Mouse (Mus musculus): ENCODE data around the gene Gnaz. TPM values are rescaled to one million over a fixed set of nuclear protein-coding genes. Genes with fewer than 3 reads are reported as not detected.

The Gnaz gene
- total and polyA plus RNA-seq, 2 experiments from 2014 or later: 0.38 to 2.1 TPM

DNA sequence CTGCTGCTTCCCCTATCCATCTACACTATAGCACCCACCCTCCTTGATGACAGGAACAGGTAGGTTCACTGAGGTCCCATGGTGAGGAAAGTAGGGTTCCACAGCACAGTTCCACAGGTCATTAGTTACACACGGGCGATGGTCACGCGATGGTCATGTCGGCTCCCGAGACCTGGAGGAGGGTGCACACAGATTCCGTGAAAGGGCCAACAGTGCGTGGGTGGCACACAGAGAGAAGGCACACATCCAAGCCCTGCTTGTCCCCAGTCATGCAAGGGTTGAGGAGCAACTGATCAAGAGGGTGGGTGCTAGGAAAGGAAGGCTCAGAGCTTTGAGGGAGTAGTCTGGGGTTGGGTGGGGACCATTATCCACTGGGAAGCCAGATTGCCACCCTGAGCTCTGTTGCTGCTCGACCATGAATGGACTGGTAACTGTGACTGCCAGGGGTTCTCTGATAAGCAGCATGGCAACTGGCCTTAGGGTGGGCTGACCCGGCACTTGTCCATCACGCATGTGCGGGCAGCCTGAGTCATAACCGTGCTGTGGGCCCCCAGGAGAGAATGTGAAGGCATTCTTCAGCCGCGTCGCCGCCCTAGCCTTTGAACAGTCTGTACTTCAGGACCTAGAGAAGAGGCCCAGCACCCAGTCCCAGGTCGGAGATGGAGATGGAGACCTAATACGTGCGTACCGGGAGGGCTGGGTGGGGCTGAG, 84.5 kb downstream of the Gnaz start:
- H3K27me3 ChIP-seq (ENCODE audit: control insufficient read depth, insufficient read depth, low read length): peaks cover 46% of the 10 kb centered on the region
- no peak overlapping the region for H3K27ac ChIP-seq (ENCODE audit: low read depth)
- H3K9me3 ChIP-seq (replicated peaks; ENCODE audit: control insufficient read depth, low read length): no peaks in the 10 kb centered on the region
- no peak overlapping the region for H3K4me3 ChIP-seq (ENCODE audit: low read depth, low read length)
- H3K4me2 ChIP-seq (ENCODE audit: low read depth, low read length): no peak overlapping the region
- 86% methylated on average over 21 of the region's 21 CpGs for WGBS
- no peaks in the 10 kb centered on the region for H3K36me3 ChIP-seq (replicated peaks; ENCODE audit: control insufficient read depth, insufficient read depth, low read length)
- DNase-seq (ENCODE audit: low spot score) (no peak), ATAC-seq (ENCODE audit: insufficient read depth, low read depth) (no peak)
- TF ChIP-seq EP300 (IDR thresholded peaks at IDR 0.05; ENCODE audit: low read depth): no peak
- peaks cover 8% of the 10 kb centered on the region; the same call in 1 of the 2 replicates for H3K4me1 ChIP-seq (ENCODE audit: control insufficient read depth, insufficient read depth)
- no peak overlapping the region for H3K9ac ChIP-seq (replicated peaks; ENCODE audit: low read depth, low read length)

DNA sequence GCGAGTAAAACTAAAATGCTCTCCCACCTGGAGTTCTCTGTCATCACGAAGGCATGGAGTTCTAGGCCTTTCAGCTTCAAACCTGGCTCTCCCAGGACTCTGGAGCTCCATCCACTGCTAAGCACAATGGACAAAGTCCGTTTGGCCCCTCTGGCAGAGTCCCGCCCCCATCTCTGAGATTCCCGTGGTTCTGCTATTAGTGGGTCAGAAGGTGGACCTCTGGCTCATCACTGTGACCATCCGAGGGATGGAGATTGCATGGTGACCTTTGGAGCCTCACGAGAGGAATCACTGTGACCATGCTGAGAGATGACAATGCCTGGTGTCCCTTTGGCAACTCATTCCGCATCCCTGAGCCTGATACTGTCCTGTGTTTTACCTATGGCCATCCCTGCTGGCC, 85.9 kb downstream of the Gnaz start:
- TF ChIP-seq CTCF (IDR thresholded peaks at IDR 0.05; ENCODE audit: low read depth) (no peak), EP300 (IDR thresholded peaks at IDR 0.05; ENCODE audit: low read depth) (no peak)
- H3K4me1 ChIP-seq (ENCODE audit: control insufficient read depth, insufficient read depth): peaks cover 8% of the 10 kb centered on the region; the same call in 1 of the 2 replicates
- H3K36me3 ChIP-seq (replicated peaks; ENCODE audit: control insufficient read depth, insufficient read depth, low read length): no peaks in the 10 kb centered on the region
- H3K27me3 ChIP-seq (ENCODE audit: control insufficient read depth, insufficient read depth, low read length): peaks cover 60% of the 10 kb centered on the region
- H3K4me2 ChIP-seq (ENCODE audit: low read depth, low read length): no peak overlapping the region
- 82% methylated on average over 8 of the region's 8 CpGs for WGBS
- no peak for ATAC-seq (ENCODE audit: insufficient read depth, low read depth)
- H3K9me3 ChIP-seq (replicated peaks; ENCODE audit: control insufficient read depth, low read length): no peaks in the 10 kb centered on the region
- H3K9ac ChIP-seq (replicated peaks; ENCODE audit: low read depth, low read length): no peak overlapping the region
- DNase-seq (ENCODE audit: low spot score): no peak
- H3K27ac ChIP-seq (ENCODE audit: low read depth): no peak overlapping the region
- H3K4me3 ChIP-seq (ENCODE audit: low read depth, low read length): no peak overlapping the region

DNA sequence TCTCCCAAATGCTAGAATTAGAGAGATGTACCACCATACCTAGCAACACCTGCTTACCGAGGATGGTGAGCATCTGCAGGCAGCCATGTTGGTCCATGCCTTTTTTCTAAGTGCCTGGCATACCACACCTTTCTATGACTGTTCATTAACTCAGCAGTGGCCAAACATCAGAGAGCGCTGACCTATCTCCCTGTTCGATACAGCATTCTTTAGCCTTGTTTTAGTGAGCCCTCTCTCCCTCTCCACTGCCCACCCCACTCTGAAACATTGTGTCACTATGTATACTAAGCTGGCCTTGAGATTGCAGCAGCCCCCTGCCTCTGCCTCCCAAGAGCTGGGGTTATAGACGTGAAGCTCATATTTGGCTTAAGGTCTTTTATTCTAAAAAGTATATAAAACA, 86.7 kb downstream of the Gnaz start:
- 71% methylated on average over 4 of the region's 4 CpGs for WGBS
- Histone ChIP-seq H3K9ac (replicated peaks; ENCODE audit: low read depth, low read length) (no peak overlapping the region), H3K4me3 (ENCODE audit: low read depth, low read length) (no peak overlapping the region), H3K4me1 (ENCODE audit: control insufficient read depth, insufficient read depth) (peaks cover 8% of the 10 kb centered on the region; the same call in 1 of the 2 replicates), H3K36me3 (replicated peaks; ENCODE audit: control insufficient read depth, insufficient read depth, low read length) (no peaks in the 10 kb centered on the region), H3K27me3 (ENCODE audit: control insufficient read depth, insufficient read depth, low read length) (peaks cover 66% of the 10 kb centered on the region), H3K27ac (ENCODE audit: low read depth) (no peak overlapping the region), H3K4me2 (ENCODE audit: low read depth, low read length) (no peak overlapping the region), H3K9me3 (replicated peaks; ENCODE audit: control insufficient read depth, low read length) (no peaks in the 10 kb centered on the region)
- TF ChIP-seq CTCF (IDR thresholded peaks at IDR 0.05; ENCODE audit: low read depth) (no peak), EP300 (IDR thresholded peaks at IDR 0.05; ENCODE audit: low read depth) (no peak)
- no peak for ATAC-seq (ENCODE audit: insufficient read depth, low read depth)
- DNase-seq (ENCODE audit: low spot score): no peak

GRCm38 (mm10) chr10:75054125-75054524, 87.1 kb downstream of the Gnaz start:
- H3K27ac ChIP-seq (ENCODE audit: low read depth): no peak overlapping the region
- 0 out of 2 replicates have a peak, but pooled peaks have one; percentile 1 for TF ChIP-seq CTCF (IDR thresholded peaks at IDR 0.05; ENCODE audit: low read depth)
- no peak for TF ChIP-seq EP300 (IDR thresholded peaks at IDR 0.05; ENCODE audit: low read depth)
- ATAC-seq (ENCODE audit: insufficient read depth, low read depth): peak; percentile 73
- no peak overlapping the region for H3K9ac ChIP-seq (replicated peaks; ENCODE audit: low read depth, low read length)
- WGBS: 9% methylated on average over 6 of the region's 6 CpGs
- H3K4me1 ChIP-seq (ENCODE audit: control insufficient read depth, insufficient read depth): peaks cover 8% of the 10 kb centered on the region; the same call in 1 of the 2 replicates
- H3K36me3 ChIP-seq (replicated peaks; ENCODE audit: control insufficient read depth, insufficient read depth, low read length): no peaks in the 10 kb centered on the region
- no peak overlapping the region for H3K4me3 ChIP-seq (ENCODE audit: low read depth, low read length)
- H3K9me3 ChIP-seq (replicated peaks; ENCODE audit: control insufficient read depth, low read length): no peaks in the 10 kb centered on the region
- peaks cover 65% of the 10 kb centered on the region for H3K27me3 ChIP-seq (ENCODE audit: control insufficient read depth, insufficient read depth, low read length)
- H3K4me2 ChIP-seq (ENCODE audit: low read depth, low read length): 0 out of 2 replicates have a peak overlapping the region, but pooled peaks have one; percentile 7
- peak; percentile 26 for DNase-seq (ENCODE audit: low spot score)

DNA sequence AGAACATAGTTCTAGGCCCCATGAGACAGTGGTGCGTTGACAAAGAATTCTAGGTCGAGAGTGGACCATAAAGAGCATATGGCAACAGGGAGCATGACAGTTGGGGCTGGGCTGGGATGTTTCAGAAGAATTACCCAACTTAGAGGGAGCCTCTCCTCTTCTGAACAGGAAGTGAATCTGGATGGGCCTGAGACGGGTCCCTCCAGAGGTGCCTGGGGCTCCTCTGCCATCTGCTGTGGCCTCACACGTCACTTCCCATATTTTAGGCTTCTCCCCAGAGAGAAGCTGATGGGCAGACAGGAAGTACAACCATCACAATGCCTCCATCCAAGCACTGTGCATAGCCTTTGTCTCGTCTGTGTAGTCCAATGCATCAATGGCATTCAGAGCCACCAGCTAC, 88.7 kb downstream of the Gnaz start:
- TF ChIP-seq CTCF (IDR thresholded peaks at IDR 0.05; ENCODE audit: low read depth) (no peak), EP300 (IDR thresholded peaks at IDR 0.05; ENCODE audit: low read depth) (no peak)
- Histone ChIP-seq H3K9me3 (replicated peaks; ENCODE audit: control insufficient read depth, low read length) (no peaks in the 10 kb centered on the region), H3K9ac (replicated peaks; ENCODE audit: low read depth, low read length) (no peak overlapping the region), H3K4me2 (ENCODE audit: low read depth, low read length) (no peak overlapping the region), H3K27ac (ENCODE audit: low read depth) (no peak overlapping the region), H3K36me3 (replicated peaks; ENCODE audit: control insufficient read depth, insufficient read depth, low read length) (no peaks in the 10 kb centered on the region), H3K4me3 (ENCODE audit: low read depth, low read length) (no peak overlapping the region), H3K27me3 (ENCODE audit: control insufficient read depth, insufficient read depth, low read length) (peaks cover 60% of the 10 kb centered on the region), H3K4me1 (ENCODE audit: control insufficient read depth, insufficient read depth) (peaks cover 15% of the 10 kb centered on the region; the same call in 1 of the 2 replicates)
- ATAC-seq (ENCODE audit: insufficient read depth, low read depth) (no peak), DNase-seq (ENCODE audit: low spot score) (no peak)
- 75% methylated on average over 5 of the region's 5 CpGs for WGBS

GRCm38 (mm10) chr10:75056255-75056654, 89.3 kb downstream of the Gnaz start:
- Histone ChIP-seq H3K9me3 (replicated peaks; ENCODE audit: control insufficient read depth, low read length) (no peaks in the 10 kb centered on the region), H3K27ac (ENCODE audit: low read depth) (no peak overlapping the region), H3K9ac (replicated peaks; ENCODE audit: low read depth, low read length) (no peak overlapping the region), H3K36me3 (replicated peaks; ENCODE audit: control insufficient read depth, insufficient read depth, low read length) (no peaks in the 10 kb centered on the region), H3K27me3 (ENCODE audit: control insufficient read depth, insufficient read depth, low read length) (peaks cover 55% of the 10 kb centered on the region), H3K4me3 (ENCODE audit: low read depth, low read length) (no peak overlapping the region), H3K4me2 (ENCODE audit: low read depth, low read length) (no peak overlapping the region), H3K4me1 (ENCODE audit: control insufficient read depth, insufficient read depth) (peaks cover 19% of the 10 kb centered on the region)
- 37% methylated on average over 4 of the region's 4 CpGs for WGBS
- ATAC-seq (ENCODE audit: insufficient read depth, low read depth): no peak
- no peak for DNase-seq (ENCODE audit: low spot score)
- TF ChIP-seq EP300 (IDR thresholded peaks at IDR 0.05; ENCODE audit: low read depth): no peak
- no peak for TF ChIP-seq CTCF (IDR thresholded peaks at IDR 0.05; ENCODE audit: low read depth)
